Mouse (Mus musculus) liver, postnatal 0 days (tissue): ENCODE data around the gene Dpagt1.

ENCODE experiments used
- CTCF ChIP-seq: sonication (generic); IDR thresholded peaks from 2 replicates; pipeline ENCODE4 v1.5.1; 2016; ENCODE audit warnings: antibody characterized with exemption, low read depth
- EP300 ChIP-seq: IDR thresholded peaks from 2 replicates; pipeline ENCODE4 v1.6.1; 2016; ENCODE audit warnings: antibody characterized with exemption, low read depth, mild to moderate bottlenecking

GRCm38 (mm10) chr9:44286256-44286850 is 39.5 kb upstream of the Dpagt1 start:
- TF ChIP-seq CTCF (no peak), EP300 (no peak)
